Mouse (Mus musculus) ZHBTc4 (cell line): ENCODE data around the gene Arhgef19.

ENCODE experiments used
- DNase-seq: peaks from one replicate; pipeline ENCODE4 v3.0.0-alpha.2; 2011; ENCODE audit warnings: low read depth, low spot score

The Arhgef19 gene

GRCm38 (mm10) chr4:141283879-141284411 is 44.6 kb downstream of the Arhgef19 start:
- DNase-seq, result peak; percentile 92

GRCm38 (mm10) chr4:141284486-141284885 is 45.2 kb downstream of the Arhgef19 start:
- peak; percentile 94 for DNase-seq

GRCm38 (mm10) chr4:141285128-141285527 is 45.8 kb downstream of the Arhgef19 start:
- peak; percentile 60 for DNase-seq

- peak; percentile 96 for DNase-seq
Observed at GRCm38 (mm10) chr4:141286860-141287517, 47.7 kb downstream of the Arhgef19 start.

- no peak for DNase-seq
Observed at GRCm38 (mm10) chr4:141287518-141288004, 48.3 kb downstream of the Arhgef19 start.

GRCm38 (mm10) chr4:141288152-141288551 is 48.9 kb downstream of the Arhgef19 start:
- DNase-seq, result peak; percentile 59

- peak; percentile 99 for DNase-seq
Observed at GRCm38 (mm10) chr4:141291571-141292375, 52.5 kb downstream of the Arhgef19 start.

- peak; percentile 68 for DNase-seq
Observed at GRCm38 (mm10) chr4:141295774-141296186, 56.5 kb downstream of the Arhgef19 start.

GRCm38 (mm10) chr4:141297934-141298333 is 58.6 kb downstream of the Arhgef19 start:
- DNase-seq, result peak; percentile 33

GRCm38 (mm10) chr4:141299356-141299755 is 60.1 kb downstream of the Arhgef19 start:
- DNase-seq, result no peak

- DNase-seq, result no peak
Observed at GRCm38 (mm10) chr4:141300196-141300595, 60.9 kb downstream of the Arhgef19 start.

- DNase-seq, result peak; percentile 95
Observed at GRCm38 (mm10) chr4:141301116-141301553, 61.8 kb downstream of the Arhgef19 start, which contains the start of gene Epha2. Gene Epha2, plus strand, starts transcription at chr4:141301240.

- DNase-seq, result no peak
Observed at GRCm38 (mm10) chr4:141301591-141302427, 62.5 kb downstream of the Arhgef19 start.

GRCm38 (mm10) chr4:141302428-141303401 is 63.4 kb downstream of the Arhgef19 start:
- DNase-seq, result no peak

- DNase-seq, result no peak
Observed at GRCm38 (mm10) chr4:141303402-141304222, 64.3 kb downstream of the Arhgef19 start.

GRCm38 (mm10) chr4:141304223-141304611 is 64.9 kb downstream of the Arhgef19 start:
- DNase-seq, result no peak

GRCm38 (mm10) chr4:141306057-141306456 is 66.8 kb downstream of the Arhgef19 start:
- DNase-seq, result no peak
